Mouse (Mus musculus): ENCODE results near the gene Morn1.

The Morn1 gene

DNA sequence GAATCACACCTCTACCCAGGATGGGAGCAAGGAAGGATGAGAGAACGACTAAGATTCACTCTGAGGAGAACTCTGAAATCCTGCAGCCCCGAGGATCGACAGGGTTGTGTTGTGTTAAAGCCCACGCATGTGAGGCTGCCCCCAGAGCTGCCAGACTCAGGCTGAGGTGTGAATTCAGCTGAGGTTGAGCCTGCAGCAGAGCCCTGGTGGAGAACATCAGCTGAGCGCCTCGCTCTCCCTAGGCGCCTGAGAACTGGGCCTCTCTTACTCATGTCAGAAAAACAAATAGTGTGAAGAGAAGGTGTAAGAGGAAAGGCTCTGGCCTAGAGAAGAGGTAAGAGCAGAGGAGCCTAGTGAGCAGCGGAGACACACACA, 72.2 kb downstream of the Morn1 start:
- no peak for DNase-seq (ENCODE audit: low spot score in 2 of 2)

DNA sequence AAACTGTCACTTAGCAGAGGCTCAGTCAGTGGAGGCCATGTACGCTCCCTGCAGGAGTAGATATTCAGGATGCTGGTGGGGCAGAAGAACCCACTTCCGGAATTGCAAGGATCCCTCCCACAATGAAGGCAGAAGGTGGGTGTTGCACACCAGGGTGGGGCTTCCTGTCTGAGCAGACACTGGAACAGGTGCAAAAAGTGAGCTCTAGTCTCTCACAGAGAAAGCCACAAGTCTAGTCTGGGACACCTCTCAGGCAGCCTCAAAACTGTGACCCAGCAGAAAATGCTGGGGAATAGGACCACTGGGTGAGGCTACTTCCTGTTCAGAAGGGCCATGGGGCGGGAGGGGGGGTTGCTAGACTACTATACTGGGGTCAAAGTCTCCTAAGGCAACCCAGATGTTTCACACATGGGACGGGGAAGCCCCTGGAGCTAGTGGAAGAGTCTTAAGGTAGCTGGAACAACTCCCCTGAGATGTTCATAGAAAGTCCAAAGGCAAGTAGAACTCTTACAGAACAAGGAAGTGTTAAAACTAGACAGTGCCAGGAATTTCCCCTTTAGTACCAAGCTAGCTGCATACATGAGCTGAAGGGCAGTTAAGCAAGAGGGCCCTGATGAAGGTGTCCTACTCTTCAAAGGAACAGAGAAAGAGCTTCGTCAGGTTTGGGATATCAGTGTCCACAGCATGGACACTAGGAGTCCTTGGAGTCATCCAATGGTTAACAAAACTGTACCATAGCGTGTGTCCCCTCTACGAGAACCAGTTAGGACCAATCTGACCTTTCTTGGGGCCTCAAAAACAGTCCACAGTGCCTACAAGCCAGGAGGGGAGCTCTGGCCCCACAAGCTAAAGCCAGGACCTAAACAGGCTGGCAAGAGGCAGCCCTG, 76.3 kb downstream of the Morn1 start:
- no peak for DNase-seq (ENCODE audit: low spot score in 2 of 2)

DNA sequence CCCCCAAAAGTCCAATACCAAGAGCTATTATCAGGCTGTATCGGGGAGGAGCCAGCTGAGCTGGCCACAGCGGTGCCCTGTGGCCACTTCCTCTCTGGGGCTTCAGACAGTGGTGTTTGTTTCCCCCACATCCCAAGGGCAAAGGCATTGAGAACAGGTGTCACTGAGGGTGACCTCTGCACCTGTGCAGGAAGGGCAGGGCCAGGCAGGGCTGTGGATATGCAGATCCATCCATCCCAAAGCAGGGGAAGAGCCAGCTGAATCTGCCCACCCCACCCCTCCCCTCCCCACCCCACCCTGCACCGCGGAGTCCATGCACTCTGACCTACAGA, 76.9 kb downstream of the Morn1 start:
- no peak for DNase-seq (ENCODE audit: low spot score in 2 of 2)

DNA sequence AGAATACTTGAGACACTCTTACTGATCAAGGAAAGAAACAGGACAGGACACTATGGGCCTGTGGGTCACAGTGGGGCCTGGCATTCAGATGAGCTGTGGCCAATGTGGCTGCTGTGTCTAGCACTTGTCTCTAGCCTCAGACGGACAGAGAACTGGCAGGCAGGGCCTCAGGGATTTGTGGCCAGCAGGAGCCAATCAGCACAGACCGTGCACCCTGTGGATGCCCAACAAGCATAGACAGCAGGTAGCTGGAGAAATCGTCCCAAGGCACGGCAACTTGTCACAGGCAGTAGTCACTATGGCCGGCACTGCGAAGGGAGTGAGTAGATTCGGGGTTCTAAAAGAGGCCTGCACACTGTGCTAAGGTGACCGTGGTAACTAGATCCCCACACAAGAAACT, 77.3 kb downstream of the Morn1 start:
- DNase-seq (ENCODE audit: low spot score in 2 of 2): no peak

DNA sequence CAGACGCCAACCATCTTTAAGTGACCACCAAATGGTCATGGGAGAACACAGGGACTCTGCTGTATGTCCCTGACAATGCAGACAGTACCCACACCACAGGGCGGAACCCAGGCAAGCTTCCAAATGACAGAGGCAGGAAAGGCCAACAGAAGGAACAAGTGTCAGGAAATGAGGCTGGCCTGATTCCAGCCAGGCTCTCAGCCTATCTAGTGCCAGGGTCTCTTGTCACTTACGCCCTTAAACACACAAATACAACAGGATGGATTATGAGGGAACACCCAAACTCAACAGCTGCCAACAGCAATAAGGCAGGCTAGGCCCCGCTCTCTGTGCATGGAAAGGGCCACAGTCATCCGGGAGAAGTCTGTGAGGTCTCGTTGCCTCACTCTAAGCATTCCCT, 78.2 kb downstream of the Morn1 start:
- DNase-seq (ENCODE audit: low spot score in 2 of 2): no peak

DNA sequence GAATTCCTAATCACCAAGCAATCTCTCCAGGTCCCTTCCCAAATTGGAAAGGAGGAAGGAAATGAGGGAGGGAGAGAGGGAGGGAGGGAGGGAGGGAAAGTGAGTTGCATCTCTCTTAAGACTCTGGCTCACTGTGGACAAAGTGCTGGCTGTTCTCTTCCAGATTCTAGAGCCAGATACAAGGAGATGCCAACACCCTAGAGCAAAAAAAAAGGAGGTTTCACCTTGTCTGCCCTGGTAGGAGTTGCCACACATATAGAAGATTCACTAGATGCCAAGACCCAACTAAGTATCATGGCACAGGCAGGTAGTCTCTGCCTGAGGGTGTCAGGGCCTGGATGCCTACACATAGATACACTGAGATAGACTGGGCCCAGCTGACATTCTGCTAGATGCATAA, 79.5 kb downstream of the Morn1 start:
- DNase-seq (ENCODE audit: low spot score in 2 of 2): no peak

DNA sequence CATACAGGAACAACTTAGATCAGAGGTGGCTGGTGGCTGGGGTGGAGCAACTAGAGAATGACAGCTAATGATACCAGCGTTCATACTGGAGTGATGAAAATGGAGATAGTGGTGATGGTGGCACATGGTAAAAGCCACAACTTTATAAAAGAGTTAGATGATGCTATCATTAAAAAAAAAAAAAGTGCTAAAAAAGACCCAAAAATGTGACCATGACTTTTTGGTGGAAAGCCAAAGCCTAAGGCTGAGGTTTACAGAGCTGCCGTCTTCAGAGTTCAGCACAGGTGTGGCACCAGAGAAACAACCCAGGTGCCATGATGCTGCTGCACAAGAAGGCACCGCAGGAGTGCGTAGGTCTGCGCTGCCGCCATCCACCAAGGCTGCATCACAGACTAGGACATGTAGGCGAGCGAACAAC, 82.5 kb downstream of the Morn1 start:
- DNase-seq (ENCODE audit: low spot score in 2 of 2): no peak

DNA sequence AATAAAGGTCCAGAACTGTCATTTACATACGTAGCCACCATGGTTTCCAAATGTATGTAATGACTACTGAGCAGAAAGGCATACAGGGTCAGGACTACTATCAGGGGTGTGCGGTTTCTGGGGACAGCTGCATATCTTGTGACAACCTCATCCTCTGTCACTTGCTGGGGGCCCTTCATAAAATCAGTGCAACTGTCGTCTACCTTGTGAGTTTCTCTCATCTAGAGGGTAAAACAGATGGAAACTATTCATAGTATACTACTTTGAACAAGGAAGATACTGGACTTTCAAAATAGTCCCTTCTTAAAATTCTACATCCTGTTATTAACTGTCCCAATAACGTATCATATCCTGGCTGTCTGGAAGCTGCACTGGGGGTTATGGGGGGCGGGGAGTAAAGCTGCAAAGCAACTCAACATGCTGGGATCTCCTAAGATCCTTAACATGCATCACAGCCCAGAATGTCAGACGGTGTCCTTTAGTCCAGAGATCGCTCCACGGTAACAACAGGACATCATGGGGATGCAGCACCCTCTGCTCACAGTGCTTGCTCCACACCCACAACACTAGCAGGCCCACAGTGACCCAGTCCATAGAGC, 84.3 kb downstream of the Morn1 start:
- DNase-seq (ENCODE audit: low spot score in 2 of 2): no peak

DNA sequence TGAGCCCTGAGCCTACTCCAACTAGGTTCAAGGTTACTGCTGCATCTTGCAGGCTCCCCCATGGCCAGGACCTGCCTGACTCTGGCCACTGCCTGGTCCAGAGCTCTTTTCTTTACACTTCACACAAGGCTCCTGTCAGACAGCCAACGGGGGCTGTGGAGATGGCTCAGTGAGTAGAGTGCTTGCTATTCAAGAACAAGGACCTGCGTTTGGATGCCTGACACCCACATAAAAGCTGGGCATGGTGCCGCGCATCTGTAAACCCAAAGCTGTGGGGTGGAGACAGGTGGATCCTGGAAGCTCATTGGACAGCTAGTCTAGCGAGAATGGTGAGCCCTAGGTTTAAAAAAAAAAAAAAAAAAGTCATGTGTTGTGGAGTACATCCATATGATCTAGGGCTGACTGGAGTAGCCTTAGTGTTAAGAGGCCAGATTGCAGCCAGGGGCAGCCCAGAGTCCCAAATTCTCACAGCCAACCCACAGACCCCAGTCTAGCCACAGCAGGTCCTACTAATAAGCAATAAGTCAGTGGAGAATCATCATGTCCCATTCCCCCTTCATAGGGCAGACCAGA, 85.7 kb downstream of the Morn1 start:
- DNase-seq (ENCODE audit: low spot score in 2 of 2): no peak

DNA sequence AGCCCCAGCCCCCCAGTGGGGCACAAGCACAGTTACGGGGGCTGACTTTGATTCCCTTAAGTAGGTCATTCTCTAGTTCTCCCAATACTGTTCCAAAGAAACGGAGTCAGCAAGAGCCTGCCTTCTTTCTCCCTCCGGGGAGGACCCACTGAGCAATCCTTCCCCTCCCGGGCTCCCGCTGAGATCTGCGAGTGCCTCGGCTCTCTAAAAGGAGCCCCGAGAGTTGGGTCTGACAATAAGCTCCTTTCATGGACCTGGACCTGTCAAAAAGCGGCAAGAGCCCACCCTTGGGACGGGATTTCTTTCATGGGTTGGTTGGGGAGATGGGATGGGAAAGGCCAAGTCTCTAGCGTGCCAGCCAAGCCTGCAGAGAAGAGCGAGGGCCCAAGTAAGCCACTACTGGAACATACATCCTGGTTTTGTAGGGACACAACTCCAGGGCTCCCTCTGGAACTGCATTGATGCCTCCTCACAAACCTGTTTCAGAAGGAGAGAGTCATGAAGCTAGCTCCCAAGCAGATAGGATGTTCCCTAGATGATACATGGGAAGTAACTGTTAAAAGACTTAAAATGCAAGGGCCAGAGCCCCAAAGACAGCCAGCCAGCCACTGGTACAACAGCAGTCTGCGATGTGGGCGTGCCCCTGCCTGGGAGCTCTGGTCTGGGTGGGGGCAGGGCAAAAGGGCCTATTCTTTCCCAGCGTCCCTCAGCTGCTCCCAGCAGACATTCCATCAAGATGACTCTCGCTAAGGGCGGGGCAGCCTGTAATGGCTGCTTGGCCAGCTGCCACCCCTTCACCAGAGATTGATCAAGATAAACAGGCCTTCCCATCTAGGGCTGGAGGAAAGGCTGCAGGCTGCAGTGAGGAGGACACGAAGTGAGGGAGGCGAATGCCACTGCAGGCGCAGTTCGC, 86.8 kb downstream of the Morn1 start:
- no peak for DNase-seq (ENCODE audit: low spot score in 2 of 2)

DNA sequence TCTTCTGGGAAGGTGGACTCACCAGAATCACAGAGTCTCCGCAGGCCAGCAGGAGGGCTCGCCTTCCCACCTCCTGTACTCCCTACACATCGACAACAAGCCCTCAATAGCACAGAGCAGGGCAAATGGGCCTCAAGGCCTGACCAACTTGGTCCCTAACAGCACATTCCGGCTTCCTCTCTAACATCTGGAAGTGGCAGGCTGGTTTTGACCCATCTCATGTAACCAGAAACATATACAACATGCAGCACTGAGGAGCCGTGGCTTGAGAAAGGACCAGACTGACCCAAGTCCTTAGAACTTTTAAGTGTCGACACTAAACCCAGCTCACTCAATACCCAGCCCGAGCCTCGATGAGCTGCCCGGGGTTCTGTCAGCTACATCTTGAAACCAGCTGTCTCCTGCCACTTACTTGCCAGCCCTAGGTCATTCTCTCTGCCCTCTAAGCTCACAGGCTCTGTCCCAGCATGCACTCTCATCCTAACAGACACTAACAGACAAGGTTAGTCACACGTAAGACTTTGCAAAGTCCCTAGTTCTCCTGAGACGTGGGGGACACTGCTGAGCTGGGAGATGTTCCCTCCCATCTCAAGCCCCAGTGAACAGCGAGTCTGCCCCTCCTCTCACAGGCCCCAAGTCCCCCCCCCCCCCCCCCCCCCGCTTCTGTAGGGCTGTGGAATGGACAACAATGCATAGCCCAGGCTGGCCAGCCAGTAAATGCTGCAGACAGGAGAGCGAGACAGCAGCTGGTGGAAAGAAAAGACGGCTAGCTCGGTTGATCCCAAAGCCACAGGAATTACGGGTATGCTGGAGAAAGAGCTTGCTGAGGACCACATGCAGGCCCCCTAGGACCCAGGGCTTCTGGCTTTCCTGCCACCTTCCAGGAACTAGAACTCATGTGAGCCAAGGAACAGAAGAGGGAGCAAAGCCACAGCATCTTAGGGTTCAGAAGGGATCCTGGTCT, 87.7 kb downstream of the Morn1 start:
- no peak for DNase-seq (ENCODE audit: low spot score in 2 of 2)

DNA sequence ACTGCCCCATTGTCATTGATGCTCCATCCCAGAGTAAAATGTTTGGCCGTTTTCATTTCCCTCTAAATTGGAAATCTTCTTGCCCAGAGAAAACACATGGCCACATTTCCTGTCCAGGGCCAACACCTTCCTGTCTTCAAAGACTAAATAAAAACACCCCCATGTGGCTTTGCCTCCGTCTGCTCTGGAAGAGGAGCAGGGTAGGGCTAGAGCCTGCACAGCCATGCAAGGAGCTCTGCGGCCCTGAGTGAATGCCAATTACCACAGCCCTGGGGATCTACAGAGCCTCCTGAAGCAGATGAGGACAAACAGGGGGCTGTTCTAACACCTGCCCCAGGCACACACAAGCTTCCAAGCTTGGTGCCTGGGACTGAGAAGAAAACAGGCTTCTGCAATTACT, 89.8 kb downstream of the Morn1 start:
- DNase-seq (ENCODE audit: low spot score in 2 of 2): no peak

DNA sequence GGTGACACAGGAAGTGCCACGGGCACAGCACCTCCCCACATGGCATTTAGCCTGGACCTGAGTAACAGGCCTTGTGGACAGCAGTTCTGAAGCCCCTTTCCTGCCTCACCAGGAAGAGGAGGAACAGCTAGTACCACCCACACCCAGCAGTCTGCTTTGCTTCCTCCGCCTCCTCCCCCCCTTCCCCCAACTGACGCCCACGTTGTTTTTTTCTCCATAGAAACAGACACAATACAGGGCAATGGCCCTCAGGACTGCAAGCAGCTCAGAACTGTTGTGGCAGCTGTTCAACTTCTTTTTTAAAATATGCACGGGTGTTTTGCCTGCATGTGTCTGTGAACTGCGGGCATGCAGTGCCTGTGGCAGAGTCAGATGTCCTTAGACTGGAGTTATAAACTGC, 91.9 kb downstream of the Morn1 start:
- DNase-seq (ENCODE audit: low spot score in 2 of 2): no peak

DNA sequence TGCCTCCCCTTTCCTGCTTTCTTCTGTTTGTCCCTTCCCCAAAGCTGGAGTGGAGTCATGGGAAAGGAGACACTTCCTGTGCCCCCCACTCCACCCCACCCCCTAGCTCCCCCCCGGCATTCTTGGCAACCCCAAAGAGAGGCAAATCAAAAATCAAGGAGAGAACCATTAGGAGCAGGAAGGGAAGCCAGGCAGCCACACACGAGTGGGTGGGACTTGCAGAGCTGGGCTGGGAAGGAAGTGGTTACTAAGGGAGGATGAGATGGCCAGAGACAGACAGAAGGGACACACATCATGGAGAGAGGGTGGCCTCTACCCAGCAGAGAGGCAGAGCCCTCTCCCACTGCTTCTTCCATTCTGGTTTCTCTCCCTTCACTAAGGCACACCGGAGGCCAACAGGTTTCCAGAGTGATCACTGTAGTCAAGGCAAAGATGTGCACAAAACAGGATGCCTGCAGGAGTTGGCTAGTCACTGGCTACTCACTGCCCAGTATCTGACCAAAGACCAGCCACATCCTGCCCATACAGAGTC, 92.7 kb downstream of the Morn1 start:
- no peak for DNase-seq (ENCODE audit: low spot score in 2 of 2)

DNA sequence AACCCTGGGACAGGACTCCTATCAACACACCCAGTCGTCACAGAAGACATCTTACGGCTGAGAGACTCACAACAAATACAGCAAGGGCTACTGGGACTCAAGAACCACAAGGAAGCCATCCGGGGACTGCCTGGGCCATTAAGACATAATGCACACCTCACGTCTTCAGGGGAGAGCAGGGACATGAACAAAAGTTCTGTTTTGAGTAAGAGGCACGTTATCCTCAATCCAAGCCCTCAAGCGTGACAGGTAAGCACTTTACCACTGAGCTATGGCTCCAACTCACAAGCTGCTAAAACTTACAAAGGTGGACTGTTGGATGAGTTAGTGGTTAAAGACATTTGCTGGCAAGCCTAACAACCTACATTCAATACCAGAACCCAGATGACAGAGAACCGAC, 96.8 kb downstream of the Morn1 start:
- no peak for DNase-seq (ENCODE audit: low spot score in 2 of 2)

DNA sequence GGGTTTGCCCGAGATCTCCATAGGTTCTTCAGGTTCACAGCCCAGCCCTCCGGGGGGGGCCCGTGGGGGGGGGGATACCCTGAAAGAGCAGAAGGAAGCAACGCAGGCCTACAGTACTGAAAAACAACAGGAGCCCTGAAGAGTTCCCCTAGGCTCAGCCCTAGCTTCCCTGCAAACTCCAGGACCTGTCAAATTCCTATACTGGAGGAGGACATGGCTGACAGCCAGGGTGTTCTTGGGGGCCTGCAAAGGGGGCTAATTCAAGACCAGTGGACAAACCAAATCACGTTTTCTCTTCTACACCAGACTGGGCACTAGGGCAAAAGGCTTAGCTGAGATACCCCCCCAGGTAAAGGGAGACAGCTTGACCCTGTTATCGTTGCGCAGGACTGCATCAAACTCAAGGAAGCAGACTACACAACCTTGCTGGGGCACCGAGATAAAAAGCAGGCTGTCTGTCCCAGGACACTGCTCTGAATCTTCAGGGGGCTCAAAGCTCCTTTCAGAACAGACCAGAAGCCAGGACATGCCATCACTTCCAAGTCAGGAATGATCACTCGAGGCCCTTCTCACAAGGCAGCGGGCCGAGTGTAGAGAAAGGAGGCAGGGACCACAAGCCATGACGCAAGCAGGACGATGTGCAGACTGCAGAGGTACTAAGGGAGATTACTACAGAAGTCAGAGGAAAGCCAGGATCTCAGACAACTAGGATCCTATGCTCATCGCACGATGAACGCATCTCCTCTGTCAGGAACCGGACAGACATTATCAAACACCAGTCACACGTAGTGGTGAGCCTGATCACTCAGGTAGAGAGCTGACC, 98.1 kb downstream of the Morn1 start:
- no peak for DNase-seq (ENCODE audit: low spot score in 2 of 2)

DNA sequence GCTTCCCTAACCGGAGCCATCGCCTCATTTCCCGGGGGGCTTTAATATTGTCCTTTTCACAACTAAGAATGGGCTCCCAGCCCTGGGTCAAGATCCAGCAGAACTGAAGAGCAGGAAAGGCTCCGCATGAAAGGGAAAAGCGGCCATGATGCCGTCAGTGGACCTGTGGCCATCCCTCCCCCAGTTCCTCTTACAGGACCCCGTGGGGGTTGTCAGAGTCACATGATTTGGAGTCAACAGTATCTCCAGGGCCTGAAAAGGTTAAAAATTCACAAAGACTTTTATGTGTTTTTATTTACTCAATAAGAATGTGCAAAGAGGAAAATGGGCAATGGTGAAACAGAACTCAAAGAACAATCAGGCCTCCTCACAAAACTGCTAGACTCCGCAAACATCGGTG, 99.5 kb downstream of the Morn1 start:
- no peak for DNase-seq (ENCODE audit: low spot score in 2 of 2)

DNA sequence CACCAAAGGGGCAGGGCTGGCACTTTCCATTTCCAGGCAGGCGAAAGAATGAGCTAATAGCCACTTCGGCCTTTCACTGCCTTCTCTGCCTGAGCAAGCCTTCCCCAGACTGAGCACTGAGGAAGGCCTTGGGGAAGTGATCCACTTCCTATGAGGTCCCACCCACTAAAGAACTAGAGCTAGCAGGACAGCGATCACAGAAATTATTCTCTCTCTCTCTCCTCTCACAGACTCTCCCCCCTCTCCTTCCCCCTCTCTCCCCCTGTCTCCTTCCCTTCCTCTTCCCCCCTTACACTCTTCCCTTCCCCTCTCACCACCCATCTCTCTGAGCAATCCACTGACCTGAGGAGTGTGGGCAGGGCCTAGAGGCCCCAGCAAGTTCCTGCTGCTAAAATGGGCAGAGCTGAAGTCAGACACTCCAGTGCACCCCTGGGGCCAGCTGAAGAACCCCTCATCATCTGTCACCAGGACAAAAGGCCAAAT, 100.9 kb downstream of the Morn1 start:
- DNase-seq (ENCODE audit: low spot score in 2 of 2): no peak

DNA sequence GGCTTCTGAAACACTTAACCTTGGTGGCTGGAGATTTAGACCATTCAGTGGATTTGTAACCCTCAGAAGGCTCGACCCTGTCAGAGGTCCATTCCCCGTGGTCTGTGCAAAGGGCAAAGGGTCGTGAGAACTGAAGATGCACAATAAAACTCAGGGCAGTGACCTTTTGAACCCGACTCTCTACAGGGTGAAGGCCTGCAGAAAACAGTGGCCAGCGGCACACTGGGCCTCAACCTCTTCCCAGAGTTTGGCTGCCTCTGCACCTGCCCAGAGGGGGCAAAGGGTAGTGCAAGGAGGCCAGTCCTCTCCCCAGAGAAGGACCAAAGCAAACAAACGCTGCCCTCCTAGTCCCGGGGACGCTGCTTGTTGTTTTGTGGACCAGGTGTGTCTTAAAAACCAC, 102.0 kb downstream of the Morn1 start:
- no peak for DNase-seq (ENCODE audit: low spot score in 2 of 2)

DNA sequence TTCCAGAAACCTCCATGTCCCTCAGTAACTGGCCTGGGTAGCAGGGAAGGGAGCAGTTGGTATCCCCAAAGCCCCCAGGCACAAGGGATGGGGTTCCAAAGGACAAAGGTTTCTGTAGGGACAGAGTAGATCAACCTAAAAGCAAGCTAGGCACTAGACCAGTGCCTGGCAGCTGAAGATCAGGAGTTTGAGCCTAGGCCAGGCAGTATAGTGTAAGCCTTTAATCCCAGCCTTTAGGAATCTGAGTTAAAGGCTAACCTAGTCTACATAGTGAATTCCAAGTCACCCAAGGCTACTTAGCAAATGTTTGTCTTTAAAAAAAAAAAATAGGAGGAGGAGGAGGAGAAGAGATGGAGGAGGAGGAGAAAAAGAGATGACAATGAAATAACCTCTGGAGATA, 102.4 kb downstream of the Morn1 start:
- DNase-seq (ENCODE audit: low spot score in 2 of 2): no peak
